Mouse (Mus musculus): ENCODE results near the gene Cnot2. TPM values are rescaled to one million over a fixed set of nuclear protein-coding genes. Genes with fewer than 3 reads are reported as not detected.

Gene Cnot2
- polyA plus RNA-seq, 1 experiment from 2014 or later, result 128 TPM

DNA sequence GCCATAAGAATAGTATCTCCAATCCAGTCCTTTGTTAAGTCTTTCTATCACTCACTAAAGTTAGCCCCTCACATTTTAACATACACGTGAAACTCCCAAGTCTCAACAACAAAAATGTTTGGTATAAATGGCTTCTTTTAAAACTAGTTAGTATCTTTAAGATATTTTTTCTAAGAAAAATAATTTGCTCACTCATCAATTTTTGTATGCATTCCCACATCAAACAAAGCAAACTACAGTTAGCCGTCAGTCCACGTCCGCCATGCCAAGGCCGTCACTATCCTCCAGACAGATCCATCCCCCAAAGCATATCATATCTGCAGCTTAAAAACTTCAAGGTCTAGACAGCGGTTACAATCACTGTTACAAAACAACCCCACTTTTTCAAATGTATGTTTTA lies 65.7 kb downstream of the Cnot2 start:
- H3K27ac ChIP-seq (ENCODE audit: low read depth, low read length), result no peak overlapping the region
- ATAC-seq (replicated peaks; ENCODE audit: low FRiP score) (no peak), DNase-seq (ENCODE audit: low spot score) (no peak)
- H3K36me3 ChIP-seq (ENCODE audit: control insufficient read depth, insufficient read depth, low read length), result no peaks in the 10 kb centered on the region
- no peak overlapping the region for H3K4me2 ChIP-seq (ENCODE audit: low read depth, low read length, severe bottlenecking)
- H3K4me1 ChIP-seq (replicated peaks; ENCODE audit: control insufficient read depth, insufficient read depth, low read length), result no peaks in the 10 kb centered on the region
- WGBS, result 93% methylated on average over 6 of the region's 6 CpGs
- H3K9ac ChIP-seq (ENCODE audit: low read length), result no peak overlapping the region
- H3K27me3 ChIP-seq (ENCODE audit: control insufficient read depth, insufficient read depth, low read length), result no peaks in the 10 kb centered on the region
- no peaks in the 10 kb centered on the region for H3K9me3 ChIP-seq (ENCODE audit: control insufficient read depth, low read length)
- H3K4me3 ChIP-seq (ENCODE audit: low read depth, low read length), result no peak overlapping the region

DNA sequence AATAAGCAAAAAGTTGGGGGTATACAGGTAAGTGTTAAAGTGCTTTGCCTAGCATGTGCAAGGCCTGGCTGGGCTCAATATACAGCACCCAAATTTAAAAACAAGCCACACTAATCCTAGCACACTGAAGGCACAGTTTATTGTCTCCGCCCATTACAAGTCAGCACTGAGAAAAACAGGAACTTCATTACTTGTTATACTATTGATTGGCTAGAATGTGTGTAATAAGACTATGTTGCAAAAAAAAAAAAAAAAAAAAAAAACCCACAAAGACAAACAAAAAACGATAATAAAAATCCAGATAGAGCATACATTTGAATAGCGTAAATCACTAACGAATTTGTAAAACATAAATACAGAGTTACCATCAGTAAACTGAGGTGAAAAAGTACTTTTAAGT lies 66.2 kb downstream of the Cnot2 start:
- no peak overlapping the region for H3K9ac ChIP-seq (ENCODE audit: low read length)
- ATAC-seq (replicated peaks; ENCODE audit: low FRiP score) (no peak), DNase-seq (ENCODE audit: low spot score) (no peak)
- H3K36me3 ChIP-seq (ENCODE audit: control insufficient read depth, insufficient read depth, low read length), result no peaks in the 10 kb centered on the region
- no peak overlapping the region for H3K4me3 ChIP-seq (ENCODE audit: low read depth, low read length)
- H3K27me3 ChIP-seq (ENCODE audit: control insufficient read depth, insufficient read depth, low read length), result no peaks in the 10 kb centered on the region
- 95% methylated on average over 4 of the region's 4 CpGs for WGBS
- H3K4me1 ChIP-seq (replicated peaks; ENCODE audit: control insufficient read depth, insufficient read depth, low read length), result no peaks in the 10 kb centered on the region
- H3K4me2 ChIP-seq (ENCODE audit: low read depth, low read length, severe bottlenecking), result no peak overlapping the region
- H3K9me3 ChIP-seq (ENCODE audit: control insufficient read depth, low read length), result no peaks in the 10 kb centered on the region
- no peak overlapping the region for H3K27ac ChIP-seq (ENCODE audit: low read depth, low read length)

DNA sequence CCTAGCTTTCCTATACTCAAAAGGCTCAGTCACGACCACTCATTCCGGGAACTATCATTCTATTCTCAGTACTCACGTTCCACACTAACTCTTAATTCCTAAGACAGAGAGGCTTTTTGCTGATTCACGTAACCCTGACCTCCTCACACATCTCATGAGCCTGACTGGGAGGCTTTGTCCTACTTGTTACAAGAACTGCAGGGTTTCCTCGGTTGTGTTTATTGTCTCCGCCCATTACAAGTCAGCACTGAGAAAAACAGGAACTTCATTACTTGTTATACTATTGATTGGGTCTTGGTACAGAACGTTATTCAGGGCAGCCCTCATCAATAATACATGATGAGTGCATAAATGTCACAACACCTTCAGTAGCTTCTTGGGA lies 68.1 kb downstream of the Cnot2 start:
- ATAC-seq (replicated peaks; ENCODE audit: low FRiP score), result no peak
- H3K27me3 ChIP-seq (ENCODE audit: control insufficient read depth, insufficient read depth, low read length), result no peaks in the 10 kb centered on the region
- H3K9ac ChIP-seq (ENCODE audit: low read length), result no peak overlapping the region
- no peak overlapping the region for H3K4me2 ChIP-seq (ENCODE audit: low read depth, low read length, severe bottlenecking)
- no peak overlapping the region for H3K27ac ChIP-seq (ENCODE audit: low read depth, low read length)
- WGBS, result 56% methylated on average over 7 of the region's 7 CpGs
- H3K4me3 ChIP-seq (ENCODE audit: low read depth, low read length), result no peak overlapping the region
- H3K4me1 ChIP-seq (replicated peaks; ENCODE audit: control insufficient read depth, insufficient read depth, low read length), result no peaks in the 10 kb centered on the region
- H3K9me3 ChIP-seq (ENCODE audit: control insufficient read depth, low read length), result no peaks in the 10 kb centered on the region
- no peaks in the 10 kb centered on the region for H3K36me3 ChIP-seq (ENCODE audit: control insufficient read depth, insufficient read depth, low read length)
- DNase-seq (ENCODE audit: low spot score), result no peak

DNA sequence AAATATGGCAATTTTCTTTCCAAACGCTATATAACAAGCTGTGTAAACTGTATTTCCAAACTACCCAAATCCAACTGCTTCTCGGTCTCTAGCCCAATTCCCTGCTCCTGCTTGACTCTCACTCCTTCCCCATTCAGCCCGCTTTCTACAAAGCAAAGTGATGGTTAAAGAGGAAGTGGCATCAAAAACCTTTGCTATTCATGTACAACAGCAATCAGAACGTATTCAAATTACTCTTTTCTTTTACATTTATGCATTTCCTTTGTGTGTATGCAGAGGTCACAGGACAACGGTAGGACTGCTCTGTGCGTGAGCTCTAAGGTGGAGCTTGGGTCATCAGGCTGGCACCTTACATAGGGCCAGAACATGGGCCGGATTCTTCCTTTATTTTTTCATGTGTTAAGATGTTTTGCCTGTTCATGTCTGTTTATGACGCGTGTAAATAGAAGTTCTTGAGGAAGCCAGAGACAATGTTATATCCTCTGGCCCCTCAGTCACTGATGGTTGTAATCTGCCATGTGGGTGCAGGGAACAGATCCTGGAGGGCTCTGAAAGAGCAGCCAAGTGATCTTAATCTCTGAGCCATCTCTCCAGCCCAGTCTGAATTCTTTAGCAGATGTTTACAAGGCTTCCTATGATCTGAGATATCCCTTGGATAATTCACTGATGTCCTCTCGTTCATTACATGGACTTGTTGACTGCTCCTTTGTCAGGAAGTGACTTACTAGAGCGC lies 68.6 kb downstream of the Cnot2 start:
- no peak overlapping the region for H3K9ac ChIP-seq (ENCODE audit: low read length)
- WGBS, result 87% methylated on average over 11 of the region's 11 CpGs
- no peaks in the 10 kb centered on the region for H3K27me3 ChIP-seq (ENCODE audit: control insufficient read depth, insufficient read depth, low read length)
- DNase-seq (ENCODE audit: low spot score) (no peak), ATAC-seq (replicated peaks; ENCODE audit: low FRiP score) (no peak)
- no peaks in the 10 kb centered on the region for H3K9me3 ChIP-seq (ENCODE audit: control insufficient read depth, low read length)
- H3K4me1 ChIP-seq (replicated peaks; ENCODE audit: control insufficient read depth, insufficient read depth, low read length), result no peaks in the 10 kb centered on the region
- no peak overlapping the region for H3K27ac ChIP-seq (ENCODE audit: low read depth, low read length)
- no peak overlapping the region for H3K4me3 ChIP-seq (ENCODE audit: low read depth, low read length)
- no peak overlapping the region for H3K4me2 ChIP-seq (ENCODE audit: low read depth, low read length, severe bottlenecking)
- no peaks in the 10 kb centered on the region for H3K36me3 ChIP-seq (ENCODE audit: control insufficient read depth, insufficient read depth, low read length)

DNA sequence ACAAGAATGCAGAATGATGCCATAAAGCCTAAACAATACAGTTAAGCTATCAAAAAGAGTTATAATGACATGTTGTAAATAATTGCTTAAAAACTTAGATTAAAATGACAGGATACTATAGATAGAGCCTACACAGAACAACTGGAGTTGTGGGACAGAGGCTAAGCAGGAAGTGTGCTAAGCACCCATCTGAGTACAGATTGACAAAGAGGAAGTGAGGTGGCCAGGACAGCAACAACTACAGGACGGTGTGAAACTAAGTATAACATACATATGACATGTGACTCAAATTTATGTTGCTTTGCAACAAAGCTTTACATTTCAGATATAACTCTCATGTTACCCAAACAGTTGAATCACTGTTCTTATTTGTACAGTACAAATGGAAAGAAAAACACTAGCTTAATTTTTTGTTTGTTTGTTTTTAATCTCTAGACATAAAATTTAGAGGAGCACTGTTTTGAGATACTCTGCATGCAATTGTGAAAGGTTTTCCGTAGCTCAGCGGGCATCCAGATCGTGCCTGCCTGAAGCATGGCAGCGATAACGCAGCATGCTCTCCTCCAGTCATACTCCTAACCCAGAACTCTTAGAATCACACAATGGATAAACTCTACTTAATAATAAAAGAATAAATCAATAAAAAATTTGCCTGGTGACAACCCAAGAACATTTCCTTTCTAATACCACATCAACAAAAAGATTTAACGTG lies 75.9 kb downstream of the Cnot2 start:
- Histone ChIP-seq H3K9me3 (ENCODE audit: control insufficient read depth, low read length) (no peaks in the 10 kb centered on the region), H3K27ac (ENCODE audit: low read depth, low read length) (no peak overlapping the region), H3K27me3 (ENCODE audit: control insufficient read depth, insufficient read depth, low read length) (no peaks in the 10 kb centered on the region), H3K4me3 (ENCODE audit: low read depth, low read length) (no peak overlapping the region), H3K36me3 (ENCODE audit: control insufficient read depth, insufficient read depth, low read length) (no peaks in the 10 kb centered on the region), H3K9ac (ENCODE audit: low read length) (no peak overlapping the region), H3K4me1 (replicated peaks; ENCODE audit: control insufficient read depth, insufficient read depth, low read length) (no peaks in the 10 kb centered on the region), H3K4me2 (ENCODE audit: low read depth, low read length, severe bottlenecking) (no peak overlapping the region)
- DNase-seq (ENCODE audit: low spot score), result no peak
- 93% methylated on average over 7 of the region's 7 CpGs for WGBS
- ATAC-seq (replicated peaks; ENCODE audit: low FRiP score), result no peak

DNA sequence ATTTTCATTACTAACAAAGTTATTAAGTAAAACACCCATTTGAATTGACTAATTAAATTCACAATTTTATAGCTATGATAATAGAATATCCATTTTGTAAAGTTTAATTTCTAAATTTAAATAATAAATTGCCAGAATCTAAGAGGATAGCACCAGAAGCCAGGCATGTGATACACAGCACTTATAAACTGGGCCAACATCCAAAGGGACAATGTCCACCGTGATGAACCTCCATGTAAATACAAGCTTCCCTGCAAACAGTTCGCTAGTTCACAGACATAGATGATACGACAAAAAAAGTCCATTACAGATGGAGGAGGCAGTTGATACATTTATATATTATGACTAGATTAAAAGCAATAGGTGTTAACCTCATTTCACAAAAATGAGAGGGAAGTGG lies 88.5 kb downstream of the Cnot2 start:
- Histone ChIP-seq H3K4me1 (replicated peaks; ENCODE audit: control insufficient read depth, insufficient read depth, low read length) (no peaks in the 10 kb centered on the region), H3K9ac (ENCODE audit: low read length) (no peak overlapping the region), H3K36me3 (ENCODE audit: control insufficient read depth, insufficient read depth, low read length) (no peaks in the 10 kb centered on the region; the same call in 1 of the 2 replicates), H3K27me3 (ENCODE audit: control insufficient read depth, insufficient read depth, low read length) (no peaks in the 10 kb centered on the region), H3K4me2 (ENCODE audit: low read depth, low read length, severe bottlenecking) (no peak overlapping the region), H3K27ac (ENCODE audit: low read depth, low read length) (no peak overlapping the region), H3K9me3 (ENCODE audit: control insufficient read depth, low read length) (no peaks in the 10 kb centered on the region), H3K4me3 (ENCODE audit: low read depth, low read length) (no peak overlapping the region)
- DNase-seq (ENCODE audit: low spot score), result no peak
- no peak for ATAC-seq (replicated peaks; ENCODE audit: low FRiP score)
- 96% methylated on average over 3 of the region's 3 CpGs for WGBS

DNA sequence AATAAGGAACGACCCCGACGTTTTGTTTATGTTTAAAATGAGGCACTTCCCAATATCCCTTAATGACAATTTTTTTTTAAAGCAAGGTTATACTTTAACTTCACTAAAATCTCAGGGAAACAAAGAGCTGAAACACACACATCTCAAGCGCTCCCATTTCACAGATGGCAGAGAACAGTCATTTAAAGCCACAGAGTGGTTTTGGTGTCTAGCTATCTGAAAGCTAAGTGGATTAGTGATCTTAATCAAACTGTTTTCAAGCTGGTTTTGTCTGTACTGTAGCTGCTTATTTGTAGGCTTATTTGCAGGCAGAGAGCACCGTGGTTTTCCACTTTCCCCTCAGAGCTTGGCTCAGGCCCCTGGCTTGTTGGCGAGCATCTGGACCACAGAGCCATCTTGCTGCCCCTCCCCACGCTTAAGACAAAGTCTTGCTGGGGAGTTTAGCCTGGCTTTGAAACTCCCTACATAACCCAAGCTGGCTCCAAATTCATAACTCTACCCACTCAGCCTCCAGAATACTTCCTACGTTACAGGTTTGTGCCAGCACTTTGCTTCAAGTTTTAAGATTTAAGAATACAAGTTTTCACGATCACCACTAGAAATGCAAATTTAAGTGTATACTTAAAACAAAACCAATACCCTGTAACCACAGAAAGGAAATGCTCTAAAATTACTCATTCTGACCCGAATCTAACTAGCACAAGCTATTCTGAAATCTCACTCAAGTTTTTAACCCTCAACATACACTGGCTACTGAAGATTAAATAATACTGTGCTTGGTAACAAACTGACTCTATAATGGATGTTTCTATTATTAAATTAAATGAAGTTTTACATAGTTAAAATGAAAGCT lies 94.2 kb downstream of the Cnot2 start:
- no peak overlapping the region for H3K4me2 ChIP-seq (ENCODE audit: low read depth, low read length, severe bottlenecking)
- ATAC-seq (replicated peaks; ENCODE audit: low FRiP score), result no peak
- H3K4me3 ChIP-seq (ENCODE audit: low read depth, low read length), result no peak overlapping the region
- no peak overlapping the region for H3K9ac ChIP-seq (ENCODE audit: low read length)
- H3K27me3 ChIP-seq (ENCODE audit: control insufficient read depth, insufficient read depth, low read length), result no peaks in the 10 kb centered on the region
- no peaks in the 10 kb centered on the region for H3K9me3 ChIP-seq (ENCODE audit: control insufficient read depth, low read length)
- peaks cover 5% of the 10 kb centered on the region; the same call in 1 of the 2 replicates for H3K36me3 ChIP-seq (ENCODE audit: control insufficient read depth, insufficient read depth, low read length)
- H3K4me1 ChIP-seq (replicated peaks; ENCODE audit: control insufficient read depth, insufficient read depth, low read length), result no peaks in the 10 kb centered on the region
- no peak for DNase-seq (ENCODE audit: low spot score)
- H3K27ac ChIP-seq (ENCODE audit: low read depth, low read length), result no peak overlapping the region
- 93% methylated on average over 10 of the region's 10 CpGs for WGBS

DNA sequence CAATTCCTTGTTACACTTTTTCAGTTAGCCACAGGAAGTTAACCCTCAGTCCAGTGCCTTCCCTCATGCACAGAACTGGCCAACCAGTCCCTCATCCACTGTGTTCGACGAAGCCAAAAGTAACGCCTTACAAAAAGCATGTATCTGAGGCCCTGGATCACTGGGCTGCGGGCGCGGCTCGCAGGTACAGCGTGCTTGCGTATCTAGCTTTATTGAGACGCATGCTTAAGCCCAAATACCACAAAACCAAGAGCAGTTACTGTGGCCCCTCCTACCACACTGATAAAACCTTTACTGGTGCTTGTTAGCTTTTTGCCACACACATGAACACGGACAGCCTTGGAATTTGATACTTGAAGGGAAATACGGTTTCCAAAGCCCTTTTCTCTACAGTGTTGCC lies 99.4 kb downstream of the Cnot2 start:
- WGBS, result 94% methylated on average over 12 of the region's 12 CpGs
- ATAC-seq (replicated peaks; ENCODE audit: low FRiP score) (no peak), DNase-seq (ENCODE audit: low spot score) (no peak)
- no peak overlapping the region for H3K9ac ChIP-seq (ENCODE audit: low read length)
- H3K27me3 ChIP-seq (ENCODE audit: control insufficient read depth, insufficient read depth, low read length), result no peaks in the 10 kb centered on the region
- H3K4me2 ChIP-seq (ENCODE audit: low read depth, low read length, severe bottlenecking), result no peak overlapping the region
- no peaks in the 10 kb centered on the region; the same call in 1 of the 2 replicates for H3K9me3 ChIP-seq (ENCODE audit: control insufficient read depth, low read length)
- no peak overlapping the region for H3K4me3 ChIP-seq (ENCODE audit: low read depth, low read length)
- H3K27ac ChIP-seq (ENCODE audit: low read depth, low read length), result no peak overlapping the region
- H3K36me3 ChIP-seq (ENCODE audit: control insufficient read depth, insufficient read depth, low read length), result peaks cover 5% of the 10 kb centered on the region; the same call in 1 of the 2 replicates
- H3K4me1 ChIP-seq (replicated peaks; ENCODE audit: control insufficient read depth, insufficient read depth, low read length), result no peaks in the 10 kb centered on the region
